In genomic region chr3:105090981-105091380, GRCm38 (mm10) we compare ENCODE assay signal across 10 mouse cellular contexts. TPM values are rescaled to one million over a fixed set of nuclear protein-coding genes. Genes with fewer than 3 reads are reported as not detected.
DNase-seq lines count a peak whose midpoint lies in the region; ATAC-seq and TF ChIP-seq lines count a peak whose summit lies in the region.
"Had no signal": no experiment of that assay in that cellular context is flagged by ENCODE, and none has a peak within 500 bp of the region (broad histone marks: within the 10 kb centered on the region; RNA-seq: fewer than 3 reads in every experiment).

No protein-coding gene starts in this region.

- DNase-seq in ovary, postnatal 14 days (ENCODE audit: low spot score): peak; percentile 34
- no peak for DNase-seq in ovary, postnatal 10 days (ENCODE audit: low spot score)
- DNase-seq in adrenal gland, adult 8-10 months: peak; percentile 55
- peak; percentile 25 for DNase-seq in forebrain, embryonic 14.5 days (ENCODE audit: low spot score)
- DNase-seq in induced T-regulatory cell, adult 2 months (ENCODE audit: low read depth): peak; percentile 18
- peak; percentile 53 to 65 for DNase-seq in left cerebral cortex, adult 18-20 months (ENCODE audit: low spot score in 2 of 2)
- peak; percentile 53 for DNase-seq in midbrain, postnatal 0 days (ENCODE audit: low spot score)
- DNase-seq in spleen, adult 18-20 months: no peak

- H3K27ac ChIP-seq in forebrain, embryonic 14.5 days (ENCODE audit: low read depth, low read length): no peak overlapping the region
- H3K27ac ChIP-seq in midbrain, postnatal 0 days (ENCODE audit: low read depth, low read length): no peak overlapping the region
- H3K27ac ChIP-seq: embryonic facial prominence, embryonic 13.5 days had no signal

- WGBS in forebrain, embryonic 14.5 days: 31% methylated on average over 3 of the region's 3 CpGs
- 39% methylated on average over 3 of the region's 3 CpGs for WGBS in midbrain, postnatal 0 days

- no peak overlapping the region for H3K4me2 ChIP-seq in forebrain, embryonic 14.5 days (ENCODE audit: low read length)
- no peak overlapping the region for H3K4me2 ChIP-seq in midbrain, postnatal 0 days (ENCODE audit: low read depth, low read length, poor library complexity, severe bottlenecking)
- H3K4me2 ChIP-seq: embryonic facial prominence, embryonic 13.5 days had no signal

- H3K4me1 ChIP-seq in forebrain, embryonic 14.5 days (ENCODE audit: control insufficient read depth, insufficient read depth, low read length): no peaks in the 10 kb centered on the region
- no peaks in the 10 kb centered on the region for H3K4me1 ChIP-seq in midbrain, postnatal 0 days (ENCODE audit: insufficient read depth, low read length)

- no peak overlapping the region for H3K4me3 ChIP-seq in forebrain, embryonic 14.5 days (ENCODE audit: low read depth, low read length)
- no peak overlapping the region for H3K4me3 ChIP-seq in midbrain, postnatal 0 days (ENCODE audit: low read depth, low read length)
- H3K4me3 ChIP-seq: embryonic facial prominence, embryonic 13.5 days had no signal

- peak; percentile 57; the same call in 1 of the 2 replicates for ATAC-seq in forebrain, embryonic 14.5 days
- ATAC-seq in midbrain, postnatal 0 days (ENCODE audit: low FRiP score): peak; percentile 59; the same call in 1 of the 2 replicates

- peak; percentile 64 for TF ChIP-seq CTCF in midbrain, postnatal 0 days (IDR thresholded peaks at IDR 0.05)

- H3K36me3 ChIP-seq in forebrain, embryonic 14.5 days (ENCODE audit: control insufficient read depth, insufficient read depth, low read length): no peaks in the 10 kb centered on the region
- H3K36me3 ChIP-seq in midbrain, postnatal 0 days (ENCODE audit: insufficient read depth, low read length): no peaks in the 10 kb centered on the region
- H3K36me3 ChIP-seq: embryonic facial prominence, embryonic 13.5 days had no signal

- H3K27me3 ChIP-seq in forebrain, embryonic 14.5 days (replicated peaks; ENCODE audit: control insufficient read depth, insufficient read depth, low read length): no peaks in the 10 kb centered on the region
- H3K27me3 ChIP-seq in midbrain, postnatal 0 days (ENCODE audit: insufficient read depth, low read length): no peaks in the 10 kb centered on the region
- H3K27me3 ChIP-seq: embryonic facial prominence, embryonic 13.5 days had no signal

- no peak overlapping the region for H3K9ac ChIP-seq in forebrain, embryonic 14.5 days (ENCODE audit: low read length)
- H3K9ac ChIP-seq in midbrain, postnatal 0 days (replicated peaks; ENCODE audit: low read length, poor library complexity, severe bottlenecking): no peak overlapping the region
- H3K9ac ChIP-seq: embryonic facial prominence, embryonic 13.5 days had no signal

- no peaks in the 10 kb centered on the region for H3K9me3 ChIP-seq in forebrain, embryonic 14.5 days (replicated peaks; ENCODE audit: control insufficient read depth, low read length)
- no peaks in the 10 kb centered on the region for H3K9me3 ChIP-seq in midbrain, postnatal 0 days (ENCODE audit: low read length)
- H3K9me3 ChIP-seq: embryonic facial prominence, embryonic 13.5 days had no signal

RNA-seq across cellular contexts. Expression of gene 4930564D02Rik, which starts 24.3 kb away (rescaled TPM):
- total RNA-seq in adrenal gland, adult 8-10 months (2022): not detected
- polyA plus RNA-seq in forebrain, embryonic 14.5 days (2014; fragmentation: Nextera tagmentation; extraction: Ambion mirVana): not detected in 2 replicates
- total RNA-seq in left cerebral cortex, adult 18-20 months (2021): not detected
- not detected in 2 replicates for total RNA-seq in midbrain, postnatal 0 days (2014; rRNA removed)
- not detected in 2 replicates for polyA plus RNA-seq in midbrain, postnatal 0 days (2015; fragmentation: Nextera tagmentation; extraction: Ambion mirVana)
- total RNA-seq: neutrophil, adult 5-6 weeks had no signal
- polyA plus RNA-seq: embryonic facial prominence, embryonic 13.5 days had no signal

RNA-seq across cellular contexts. Expression of gene Cttnbp2nl, which starts 38.0 kb away (rescaled TPM):
- total RNA-seq in adrenal gland, adult 8-10 months (2022): 10 to 100 TPM; 15.7 to 29.3 (median 20.8) TPM
- 42.8 and 51.3 TPM in 2 replicates for polyA plus RNA-seq in forebrain, embryonic 14.5 days (2014; fragmentation: Nextera tagmentation; extraction: Ambion mirVana)
- 10 to 100 TPM; 26.0 to 31.0 TPM for total RNA-seq in left cerebral cortex, adult 18-20 months (2021)
- 34.1 and 36.7 TPM in 2 replicates for total RNA-seq in midbrain, postnatal 0 days (2014; rRNA removed)
- polyA plus RNA-seq in midbrain, postnatal 0 days (2015; fragmentation: Nextera tagmentation; extraction: Ambion mirVana): 41.9 and 45.7 TPM in 2 replicates

Comparison
In these comparisons a context has a peak if more than half of its experiments do, and no peak if none do; other contexts are left out.
1. DNase-seq: peak in ovary, postnatal 14 days (single experiment), adrenal gland, adult 8-10 months (single experiment), forebrain, embryonic 14.5 days (single experiment), induced T-regulatory cell, adult 2 months (single experiment), left cerebral cortex, adult 18-20 months (2 of 2) and midbrain, postnatal 0 days (single experiment); none in ovary, postnatal 10 days (single experiment) and spleen, adult 18-20 months (0 of 2).